Mouse (Mus musculus) limb, embryonic 12.5 days (tissue): ENCODE data around the gene Cyp2d22. TPM values are rescaled to one million over a fixed set of nuclear protein-coding genes. Genes with fewer than 3 reads are reported as not detected.

Source experiments
- ATAC-seq: fragments of 200-750 bp; cut with Nextera tagmentation; 2 replicates; pipeline ENCODE4 v1.8.0; 2017; ENCODE audit warnings: low read depth, moderate TSS enrichment; ENCODE audit not compliant: insufficient number of reproducible peaks, insufficient read depth, low FRiP score, low TSS enrichment
- H3K27ac ChIP-seq: fragments of 300-500 bp; sonication (generic); 2 replicates; pipeline ENCODE4 v1.5.1; 2016; ENCODE audit warnings: mild to moderate bottlenecking, moderate library complexity
- H3K27me3 ChIP-seq: fragments of 300-500 bp; sonication (generic); 2 replicates; pipeline ENCODE4 v1.6.1; 2016; ENCODE audit warnings: mild to moderate bottlenecking, moderate library complexity
- H3K36me3 ChIP-seq: fragments of 300-500 bp; sonication (generic); 2 replicates; pipeline ENCODE4 v1.6.1; 2016; ENCODE audit warnings: mild to moderate bottlenecking, moderate library complexity
- H3K4me1 ChIP-seq: fragments of 300-500 bp; sonication (generic); replicated peaks from 2 replicates; pipeline ENCODE4 v1.6.1; 2016
- H3K4me2 ChIP-seq: fragments of 300-500 bp; sonication (generic); 2 replicates; pipeline ENCODE4 v1.6.1; 2016; ENCODE audit warnings: mild to moderate bottlenecking, moderate library complexity
- H3K4me3 ChIP-seq: fragments of 300-500 bp; sonication (generic); replicated peaks from 2 replicates; pipeline ENCODE4 v1.5.1; 2016; ENCODE audit warnings: mild to moderate bottlenecking
- H3K9ac ChIP-seq: fragments of 300-500 bp; sonication (generic); replicated peaks from 2 replicates; pipeline ENCODE4 v1.6.1; 2016; ENCODE audit warnings: mild to moderate bottlenecking, moderate library complexity
- H3K9me3 ChIP-seq: fragments of 300-500 bp; sonication (generic); 2 replicates; pipeline ENCODE4 v1.6.1; 2016; ENCODE audit warnings: mild to moderate bottlenecking, moderate library complexity
- WGBS: fragments of 180-500 bp; shearing (Covaris S2); methylation state at CpG from one replicate; pipeline ENCODE4 v1.1.7; 2016; 5-methylcytosine and 5-hydroxymethylcytosine counted together
- polyA plus RNA-seq: library from polyadenylated mRNA; unstranded; fragments of >200 nt; fragmentation: Nextera tagmentation; extraction: Ambion mirVana; gene quantifications from 2 replicates; pipeline ENCODE4 v1.2.1, GENCODE M21; 2016

Cyp2d22 gene
- polyA plus RNA-seq, 1 experiment from 2014 or later: 3.3 TPM

DNA sequence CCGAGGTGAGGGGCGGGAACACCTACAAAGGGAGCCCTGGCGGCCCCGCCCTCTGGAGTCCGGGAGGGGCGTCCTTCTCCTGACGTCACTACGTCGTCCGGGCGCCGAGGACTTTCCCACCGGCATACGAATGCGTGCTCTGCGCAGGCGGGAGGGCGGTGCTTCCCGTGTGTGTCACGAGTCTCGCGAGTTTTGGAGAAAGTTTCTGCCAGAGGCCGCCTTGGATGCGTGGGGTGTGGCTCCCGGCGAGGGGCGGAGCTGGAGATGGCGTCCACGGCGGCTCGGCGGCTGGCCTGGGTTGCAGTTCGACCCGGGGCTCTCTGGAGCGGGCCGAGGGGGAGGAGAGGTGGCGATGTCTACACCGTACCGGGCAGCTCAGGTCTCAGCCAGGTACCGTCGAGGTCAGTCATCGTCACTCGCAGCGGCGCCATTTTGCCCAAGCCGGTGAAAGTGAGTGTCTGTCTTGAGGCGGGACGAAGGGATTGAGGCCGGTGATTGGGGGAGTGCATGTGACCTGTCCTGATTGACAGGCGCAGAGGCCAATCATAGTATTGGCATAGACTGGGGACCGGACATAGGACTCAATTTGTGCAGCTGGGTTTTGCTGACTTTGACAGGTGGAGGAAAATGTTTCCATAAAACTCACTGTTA lies 34.1 kb downstream of the Cyp2d22 start:
- H3K36me3 ChIP-seq: peaks cover 39% of the 10 kb centered on the region
- peak overlapping the region; percentile 72 for H3K27ac ChIP-seq
- no peaks in the 10 kb centered on the region for H3K27me3 ChIP-seq
- peak overlapping the region; percentile 62 for H3K4me3 ChIP-seq
- WGBS: under 1% methylated on average over 51 of the region's 51 CpGs
- peak overlapping the region; percentile 86 for H3K4me2 ChIP-seq
- peaks cover 25% of the 10 kb centered on the region for H3K4me1 ChIP-seq
- peak overlapping the region; percentile 63 for H3K9ac ChIP-seq
- H3K9me3 ChIP-seq: no peaks in the 10 kb centered on the region
- ATAC-seq: peak; percentile 98

DNA sequence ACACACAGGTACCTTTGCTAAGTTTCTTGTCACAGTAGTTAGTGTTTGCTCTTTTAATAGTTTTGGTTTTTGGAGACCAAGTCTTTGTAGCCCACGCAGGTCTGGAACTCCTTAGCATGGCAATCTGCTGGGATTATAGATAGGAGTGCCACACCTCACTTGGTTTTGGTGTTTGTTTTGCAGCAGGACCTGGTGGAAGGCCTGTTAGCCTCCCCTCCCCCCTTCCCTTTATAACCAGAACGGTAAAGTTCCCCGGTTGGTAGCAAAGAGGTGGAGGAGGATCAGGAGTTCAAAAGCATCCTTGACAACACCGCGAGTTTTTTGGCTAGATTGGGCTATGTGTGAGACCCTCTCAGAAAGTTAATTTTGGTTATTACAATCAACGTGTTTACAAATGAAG lies 35.1 kb downstream of the Cyp2d22 start:
- Histone ChIP-seq H3K27me3 (peaks cover 6% of the 10 kb centered on the region), H3K4me1 (peaks cover 28% of the 10 kb centered on the region), H3K4me3 (no peak overlapping the region), H3K9ac (no peak overlapping the region), H3K36me3 (peaks cover 29% of the 10 kb centered on the region), H3K9me3 (no peaks in the 10 kb centered on the region), H3K4me2 (no peak overlapping the region), H3K27ac (peak overlapping the region; percentile 47; the same call in 1 of the 2 replicates)
- WGBS: 90% methylated on average over 6 of the region's 6 CpGs
- ATAC-seq: no peak

DNA sequence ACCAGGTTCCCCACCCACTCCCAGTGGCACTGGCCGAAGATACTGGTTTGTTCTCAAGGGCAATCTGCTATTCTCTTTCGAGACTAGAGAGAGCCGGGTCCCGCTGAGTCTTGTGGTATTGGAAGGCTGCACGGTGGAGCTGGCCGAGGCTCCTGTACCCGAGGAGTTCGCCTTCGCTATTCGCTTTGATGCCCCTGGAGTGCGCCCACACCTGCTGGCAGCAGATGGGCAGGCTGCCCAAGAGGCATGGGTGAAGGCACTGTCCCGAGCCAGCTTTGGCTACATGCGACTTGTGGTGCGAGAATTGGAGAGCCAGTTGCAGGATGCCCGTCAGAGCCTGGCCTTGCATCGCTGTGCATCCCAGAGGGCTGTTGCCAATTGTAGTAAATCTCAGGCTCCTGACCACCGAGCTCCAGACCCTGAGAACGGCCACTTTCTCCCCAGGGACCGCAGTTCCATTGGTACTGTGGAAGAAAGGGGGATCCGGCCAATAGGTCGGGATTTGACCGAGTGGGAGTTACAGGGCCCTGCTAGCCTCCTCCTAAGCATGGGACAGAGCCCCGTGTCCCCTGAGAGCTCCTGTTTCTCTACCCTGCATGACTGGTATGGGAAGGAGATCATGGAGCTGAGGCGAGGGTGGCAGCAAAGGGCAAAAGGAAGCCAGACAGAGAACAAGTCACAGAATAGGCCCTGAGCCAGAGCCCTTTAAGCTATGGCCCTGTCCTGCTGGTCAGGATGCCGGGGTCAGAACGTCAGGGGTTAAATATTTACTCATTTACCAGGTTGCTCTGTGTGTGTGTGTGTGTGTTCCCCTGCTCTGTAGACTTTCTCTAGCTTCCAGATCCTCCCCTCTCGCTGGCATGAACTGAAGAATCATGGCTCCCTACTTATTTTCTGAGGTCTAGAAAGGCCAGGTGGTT lies 36.4 kb downstream of the Cyp2d22 start:
- Histone ChIP-seq H3K9ac (no peak overlapping the region), H3K4me1 (peaks cover 28% of the 10 kb centered on the region), H3K27ac (no peak overlapping the region), H3K4me2 (no peak overlapping the region), H3K27me3 (peaks cover 9% of the 10 kb centered on the region), H3K4me3 (no peak overlapping the region), H3K9me3 (no peaks in the 10 kb centered on the region), H3K36me3 (peaks cover 16% of the 10 kb centered on the region)
- ATAC-seq: no peak
- WGBS: 91% methylated on average over 27 of the region's 27 CpGs

DNA sequence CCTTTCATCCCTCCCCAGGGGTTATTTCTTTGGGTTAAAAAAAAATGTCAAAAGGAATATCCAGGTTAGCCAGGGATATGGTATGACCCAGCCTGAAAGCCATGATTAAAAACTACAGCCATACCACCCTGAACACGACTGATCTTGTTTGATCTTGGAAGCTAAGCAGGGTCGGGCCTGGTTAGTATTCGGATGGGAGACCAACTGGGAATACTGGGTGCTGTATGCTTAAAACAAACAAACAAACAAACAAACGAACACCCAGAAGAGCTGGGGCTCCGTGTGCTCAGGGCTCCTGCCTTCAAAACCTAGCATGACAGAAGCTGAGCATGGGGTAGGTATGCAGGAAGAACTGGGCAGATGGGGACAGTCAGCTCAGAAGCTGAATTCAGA lies 37.5 kb downstream of the Cyp2d22 start:
- H3K36me3 ChIP-seq: peaks cover 5% of the 10 kb centered on the region; the same call in 1 of the 2 replicates
- no peak overlapping the region for H3K9ac ChIP-seq
- ATAC-seq: no peak
- H3K4me2 ChIP-seq: no peak overlapping the region
- no peaks in the 10 kb centered on the region for H3K9me3 ChIP-seq
- H3K4me3 ChIP-seq: no peak overlapping the region
- H3K27me3 ChIP-seq: peaks cover 9% of the 10 kb centered on the region
- 77% methylated on average over 5 of the region's 5 CpGs for WGBS
- no peak overlapping the region for H3K27ac ChIP-seq
- peaks cover 33% of the 10 kb centered on the region for H3K4me1 ChIP-seq

DNA sequence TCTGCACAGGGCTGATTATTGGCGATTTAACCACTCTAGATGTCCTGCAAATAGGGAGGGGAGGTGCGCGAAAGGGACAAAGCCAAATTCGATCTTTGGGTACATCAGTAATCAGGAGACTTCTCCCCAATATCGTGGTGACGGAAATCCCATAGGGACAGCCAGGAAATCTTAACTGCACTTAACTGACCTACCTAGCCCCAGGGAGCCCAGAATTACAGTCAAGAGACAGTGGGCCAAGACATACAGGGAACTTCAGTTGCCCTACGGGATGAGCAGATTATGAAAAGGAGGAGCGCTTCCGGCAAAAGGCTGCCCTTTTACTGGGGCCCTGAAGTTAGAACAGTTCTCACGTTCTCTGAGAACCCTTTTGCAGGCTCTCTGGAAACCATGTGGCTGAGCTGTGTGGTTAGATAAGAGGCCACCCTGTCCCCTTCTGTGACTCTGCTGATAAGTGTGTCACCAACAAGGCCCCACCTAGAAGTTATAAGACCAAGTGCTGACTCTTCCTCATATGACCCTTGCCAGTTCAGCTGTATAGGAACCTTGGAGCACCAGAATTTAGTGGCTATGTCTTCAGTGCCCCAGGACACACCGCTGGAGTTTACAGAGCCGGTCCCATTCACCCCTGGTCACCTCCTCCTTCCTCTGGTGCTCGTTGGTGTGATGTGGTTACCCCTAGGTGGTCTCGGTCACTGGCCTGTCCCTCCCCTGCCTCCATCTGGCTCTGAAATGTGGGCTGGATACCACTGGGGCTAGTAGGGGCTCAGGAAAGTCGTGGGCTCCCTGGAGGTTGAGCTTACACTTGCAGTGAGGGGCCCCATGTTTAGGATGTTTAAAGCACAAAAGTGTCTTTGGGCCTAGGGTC lies 38.2 kb downstream of the Cyp2d22 start:
- Histone ChIP-seq H3K27me3 (peaks cover 9% of the 10 kb centered on the region), H3K36me3 (0 out of 2 replicates have a peak, but pooled peaks cover 2% of the 10 kb centered on the region), H3K4me3 (peak overlapping the region; percentile 49), H3K27ac (peak overlapping the region; percentile 64; the same call in 1 of the 2 replicates), H3K4me1 (peaks cover 31% of the 10 kb centered on the region), H3K9ac (peak overlapping the region; percentile 76), H3K4me2 (peak overlapping the region; percentile 71), H3K9me3 (no peaks in the 10 kb centered on the region)
- no peak for ATAC-seq
- 65% methylated on average over 15 of the region's 15 CpGs for WGBS

DNA sequence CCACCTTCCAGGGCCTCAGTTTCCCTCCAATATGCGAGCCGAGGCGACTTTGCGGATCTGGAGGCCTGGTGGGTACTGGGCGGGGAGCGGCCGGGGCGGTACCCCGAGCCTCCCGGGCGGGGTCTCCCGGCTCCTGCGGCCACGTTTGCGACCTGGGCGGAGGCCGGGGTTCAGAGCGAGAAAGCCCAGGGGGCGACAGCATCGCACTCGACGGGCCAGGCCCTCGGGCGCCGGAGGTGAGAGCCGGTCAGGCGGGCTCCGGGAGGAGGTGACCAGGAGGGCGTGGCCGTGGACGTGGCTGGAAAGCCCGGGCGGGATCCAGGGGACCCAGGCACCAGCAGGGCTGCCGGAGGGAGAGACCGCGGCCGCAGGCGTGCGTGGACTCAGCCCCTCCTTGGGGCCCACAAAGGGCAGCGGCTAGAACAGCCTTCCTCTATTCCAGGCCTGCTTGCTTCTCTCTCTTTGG lies 39.0 kb downstream of the Cyp2d22 start:
- Histone ChIP-seq H3K36me3 (peaks cover 9% of the 10 kb centered on the region), H3K27ac (peak overlapping the region; percentile 64), H3K4me3 (peak overlapping the region; percentile 49), H3K4me1 (peaks cover 35% of the 10 kb centered on the region), H3K27me3 (peaks cover 9% of the 10 kb centered on the region), H3K9ac (peak overlapping the region; percentile 76), H3K9me3 (no peaks in the 10 kb centered on the region), H3K4me2 (peak overlapping the region; percentile 71)
- no peak for ATAC-seq
- WGBS: 3% methylated on average over 40 of the region's 40 CpGs

DNA sequence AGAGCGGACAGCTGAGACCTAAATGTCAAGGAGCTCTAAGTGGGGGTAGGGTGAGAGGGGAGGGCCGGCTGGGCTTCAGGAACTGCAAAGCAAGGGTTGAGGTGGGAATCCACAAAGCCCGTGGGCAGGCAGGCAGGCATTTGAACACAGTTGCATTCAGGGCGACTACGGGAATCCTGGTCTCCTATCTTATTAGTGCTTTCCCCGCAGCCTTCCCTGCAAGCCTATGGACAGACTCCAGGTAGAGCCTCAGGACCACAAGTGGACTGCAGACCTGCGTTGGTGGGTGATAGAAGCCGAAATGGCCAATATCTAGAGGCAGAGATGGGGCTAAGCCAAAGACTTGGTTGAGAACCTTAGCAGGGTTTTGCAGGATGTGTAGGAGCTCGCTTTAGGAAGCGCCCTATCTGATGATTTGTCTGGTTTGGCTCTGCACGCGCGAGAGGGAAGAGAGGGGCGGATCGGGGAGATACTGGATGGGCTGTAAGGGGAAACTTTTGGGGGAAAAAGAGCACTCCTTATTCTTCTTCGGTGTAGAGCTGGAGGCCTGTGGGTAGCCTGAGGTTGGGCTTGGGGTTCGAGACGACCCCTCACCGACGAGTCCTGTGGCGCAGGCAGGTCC lies 39.5 kb downstream of the Cyp2d22 start:
- H3K4me1 ChIP-seq: peaks cover 39% of the 10 kb centered on the region

DNA sequence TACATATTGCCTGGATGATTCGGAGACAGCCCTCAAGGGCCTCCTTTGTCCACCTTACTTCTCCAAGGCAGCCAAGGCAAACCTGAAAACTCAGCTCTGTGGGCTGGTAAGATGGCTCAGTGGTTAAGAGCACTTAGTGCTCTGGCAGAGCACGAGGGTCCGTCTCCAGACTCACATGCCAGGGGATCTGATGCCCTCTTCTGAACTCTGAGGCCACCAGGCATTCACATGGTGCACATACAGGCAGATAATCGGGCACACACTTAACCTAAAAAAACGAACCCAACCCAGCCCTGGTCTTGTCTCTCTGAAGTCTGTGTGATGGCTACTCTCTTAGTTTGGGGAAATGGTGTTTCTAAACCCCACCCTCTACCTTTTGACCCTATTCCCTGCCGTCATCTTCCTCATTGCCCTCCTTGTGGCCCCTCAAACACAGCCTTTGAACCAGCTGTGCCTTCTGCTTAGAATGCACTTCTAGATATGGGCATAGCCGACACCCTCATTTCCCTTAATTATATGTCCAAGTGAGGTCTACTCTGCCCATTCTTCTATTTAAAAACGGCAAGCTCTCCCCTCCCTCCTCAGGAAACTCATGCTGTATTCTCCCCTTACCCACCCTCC lies 40.3 kb downstream of the Cyp2d22 start:
- no peak overlapping the region for H3K27ac ChIP-seq

More for the DNA sequence above, 39.5 kb downstream of the Cyp2d22 start:
- Histone ChIP-seq H3K4me3 (peak overlapping the region; percentile 49), H3K36me3 (peaks cover 14% of the 10 kb centered on the region), H3K27ac (peak overlapping the region; percentile 64; the same call in 1 of the 2 replicates), H3K9me3 (no peaks in the 10 kb centered on the region), H3K9ac (peak overlapping the region; percentile 76), H3K4me2 (peak overlapping the region; percentile 71), H3K27me3 (peaks cover 9% of the 10 kb centered on the region)
- WGBS: 45% methylated on average over 21 of the region's 21 CpGs
- no peak for ATAC-seq

DNA sequence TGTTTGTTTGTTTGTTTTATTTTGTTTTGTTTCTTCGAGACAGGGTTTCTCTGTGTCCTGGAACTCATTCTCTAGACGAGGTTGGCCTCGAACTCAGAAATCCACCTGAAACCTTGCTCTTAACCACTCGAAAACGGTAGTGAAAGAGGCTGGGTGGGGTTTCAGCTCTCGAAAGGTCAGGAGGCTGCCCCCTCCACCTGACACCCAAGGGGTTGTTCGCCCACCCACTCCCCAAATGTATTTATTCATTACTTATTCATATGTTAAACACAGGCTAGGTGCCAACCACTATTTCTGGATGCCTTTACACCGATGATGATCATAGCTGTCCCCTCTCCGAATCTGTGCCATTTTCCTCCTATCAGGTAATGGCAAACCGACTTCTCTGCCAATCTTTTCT lies 40.9 kb downstream of the Cyp2d22 start:
- Histone ChIP-seq H3K27ac (no peak overlapping the region), H3K4me2 (peak overlapping the region; percentile 63), H3K4me1 (peaks cover 39% of the 10 kb centered on the region), H3K9me3 (no peaks in the 10 kb centered on the region), H3K36me3 (peaks cover 28% of the 10 kb centered on the region), H3K27me3 (peaks cover 9% of the 10 kb centered on the region), H3K4me3 (peak overlapping the region; percentile 55), H3K9ac (0 out of 2 replicates have a peak overlapping the region, but pooled peaks have one; percentile 35)
- no peak for ATAC-seq
- 57% methylated on average over 10 of the region's 10 CpGs for WGBS

More for the DNA sequence above, 40.3 kb downstream of the Cyp2d22 start:
- ATAC-seq: no peak
- H3K4me1 ChIP-seq: peaks cover 39% of the 10 kb centered on the region
- no peaks in the 10 kb centered on the region for H3K9me3 ChIP-seq
- H3K36me3 ChIP-seq: peaks cover 22% of the 10 kb centered on the region
- H3K4me3 ChIP-seq: no peak overlapping the region
- peaks cover 9% of the 10 kb centered on the region for H3K27me3 ChIP-seq
- no peak overlapping the region; the same call in 1 of the 2 replicates for H3K4me2 ChIP-seq
- 75% methylated on average over 8 of the region's 8 CpGs for WGBS
- H3K9ac ChIP-seq: no peak overlapping the region

DNA sequence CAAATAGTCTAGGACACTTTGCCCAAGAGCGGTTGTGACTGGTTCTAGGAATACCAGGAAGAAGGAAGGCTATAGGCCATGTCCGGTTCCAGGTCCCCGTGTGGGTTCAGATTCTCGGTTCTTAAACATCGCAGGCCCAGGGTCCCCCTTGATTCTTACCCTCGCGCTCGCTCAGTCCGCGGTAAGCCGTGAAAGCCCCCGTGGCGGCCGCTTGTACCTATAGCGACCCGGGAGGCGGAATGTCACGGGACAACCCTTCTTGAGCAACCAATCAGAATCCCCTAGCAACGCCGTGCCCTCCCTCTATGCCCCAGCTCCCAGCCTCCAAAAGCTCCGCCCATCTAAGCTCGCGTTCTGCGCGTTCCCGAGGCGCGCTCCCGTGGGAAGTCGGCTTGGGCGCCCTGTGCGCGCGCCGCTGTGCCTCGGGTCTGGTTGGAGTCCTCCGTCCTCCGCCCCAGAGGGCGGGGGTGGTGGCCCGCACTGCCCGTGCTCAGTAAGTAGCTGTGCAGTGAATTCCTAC lies 41.4 kb downstream of the Cyp2d22 start, which contains the start of the genes Naga, Pheta2 and Smdt1:
TSS of gene Naga (minus strand) at position 333 of the 520 bp plus-strand sequence.
TSS of gene Pheta2 (plus strand) at position 350 of the 520 bp plus-strand sequence.
TSS of gene Smdt1 (plus strand) at position 367 of the 520 bp plus-strand sequence.
- peaks cover 39% of the 10 kb centered on the region for H3K4me1 ChIP-seq
- peak within 1 kb of the TSS; percentile 63 for H3K4me2 ChIP-seq
- peak; percentile 80 for ATAC-seq
- peak within 1 kb of the TSS; percentile 62 for H3K9ac ChIP-seq
- H3K4me3 ChIP-seq: peak within 1 kb of the TSS; percentile 55
- H3K27ac ChIP-seq: no peak within 1 kb of the TSS
- H3K36me3 ChIP-seq: peaks cover 32% of the 10 kb centered on the region
- peaks cover 9% of the 10 kb centered on the region for H3K27me3 ChIP-seq
- no peaks in the 10 kb centered on the region for H3K9me3 ChIP-seq
- WGBS: under 1% methylated on average over 41 of the region's 41 CpGs
